Mouse (Mus musculus) E14TG2a.4 (cell line): ENCODE measurements around the gene Fam240a.
A peak's percentile ranks its signal among the peaks of the same experiment; 100 is the strongest.

Experiments
- H3K27me3 ChIP-seq: 2 replicates; pipeline ENCODE4 v1.6.1; 2014; ENCODE audit warnings: low read length, control low read depth; ENCODE audit not compliant: insufficient read depth
- H3K36me3 ChIP-seq: 2 replicates; pipeline ENCODE4 v1.6.1; 2014; ENCODE audit warnings: low read length, control low read depth; ENCODE audit not compliant: insufficient read depth
- H3K4me1 ChIP-seq: replicated peaks from 2 replicates; pipeline ENCODE4 v1.6.1; 2014; ENCODE audit warnings: low read depth, low read length, control low read depth
- H3K4me3 ChIP-seq: replicated peaks from 2 replicates; pipeline ENCODE4 v1.5.1; 2014; ENCODE audit warnings: mild to moderate bottlenecking, low read length
- H3K9me3 ChIP-seq: 2 replicates; pipeline ENCODE4 v1.6.1; 2014; ENCODE audit warnings: low read length, control low read depth
- CTCF ChIP-seq: conservative IDR thresholded peaks from 2 replicates; pipeline ENCODE4 v1.5.1; 2014; ENCODE audit warnings: low read length
- NANOG ChIP-seq: IDR thresholded peaks from 2 replicates; pipeline ENCODE4 v1.6.1; 2014; ENCODE audit warnings: borderline replicate concordance, low read length, mixed read lengths
- POU5F1 ChIP-seq: IDR thresholded peaks from 2 replicates; pipeline ENCODE4 v1.6.1; 2014; ENCODE audit warnings: low read length, borderline replicate concordance

Fam240a gene

DNA sequence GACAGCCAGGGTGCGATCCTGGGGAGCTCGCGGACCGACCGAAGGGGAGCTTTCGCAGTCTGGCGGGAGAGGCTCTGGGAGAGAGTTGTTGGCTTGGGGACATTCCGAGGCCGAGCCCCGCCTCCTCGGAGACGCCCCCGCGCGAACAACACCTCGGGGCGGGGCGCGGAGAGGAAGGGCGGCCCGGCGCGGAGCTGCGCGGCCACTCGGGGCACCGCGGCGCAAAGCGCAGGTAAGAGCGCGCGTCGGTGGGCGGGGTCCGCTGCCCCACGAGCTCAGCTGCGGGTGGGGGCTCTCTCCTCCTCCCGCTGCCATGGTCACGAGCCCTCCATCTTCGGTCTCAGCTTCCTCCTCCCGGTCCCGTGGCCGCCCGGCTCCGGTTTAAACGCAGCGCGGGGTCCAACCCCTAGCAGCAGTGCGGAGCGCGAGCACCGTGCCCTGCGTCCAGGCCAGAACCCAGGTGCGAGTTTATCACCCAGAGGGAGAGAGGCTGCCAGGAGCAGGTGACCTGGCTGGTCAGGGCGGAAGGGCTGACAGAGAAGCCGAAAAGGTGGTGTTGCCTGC lies 36.6 kb downstream of the Fam240a start, which contains the start of gene Tmie:
Gene Tmie (minus strand): TSS at position 116 of the 564 bp plus-strand sequence.
- Histone ChIP-seq H3K4me3 (peak within 1 kb of the TSS; percentile 86), H3K9me3 (no peaks in the 10 kb centered on the region), H3K27me3 (peaks cover 45% of the 10 kb centered on the region), H3K4me1 (peaks cover 46% of the 10 kb centered on the region), H3K36me3 (peaks cover 18% of the 10 kb centered on the region)
- TF ChIP-seq CTCF: no peak

DNA sequence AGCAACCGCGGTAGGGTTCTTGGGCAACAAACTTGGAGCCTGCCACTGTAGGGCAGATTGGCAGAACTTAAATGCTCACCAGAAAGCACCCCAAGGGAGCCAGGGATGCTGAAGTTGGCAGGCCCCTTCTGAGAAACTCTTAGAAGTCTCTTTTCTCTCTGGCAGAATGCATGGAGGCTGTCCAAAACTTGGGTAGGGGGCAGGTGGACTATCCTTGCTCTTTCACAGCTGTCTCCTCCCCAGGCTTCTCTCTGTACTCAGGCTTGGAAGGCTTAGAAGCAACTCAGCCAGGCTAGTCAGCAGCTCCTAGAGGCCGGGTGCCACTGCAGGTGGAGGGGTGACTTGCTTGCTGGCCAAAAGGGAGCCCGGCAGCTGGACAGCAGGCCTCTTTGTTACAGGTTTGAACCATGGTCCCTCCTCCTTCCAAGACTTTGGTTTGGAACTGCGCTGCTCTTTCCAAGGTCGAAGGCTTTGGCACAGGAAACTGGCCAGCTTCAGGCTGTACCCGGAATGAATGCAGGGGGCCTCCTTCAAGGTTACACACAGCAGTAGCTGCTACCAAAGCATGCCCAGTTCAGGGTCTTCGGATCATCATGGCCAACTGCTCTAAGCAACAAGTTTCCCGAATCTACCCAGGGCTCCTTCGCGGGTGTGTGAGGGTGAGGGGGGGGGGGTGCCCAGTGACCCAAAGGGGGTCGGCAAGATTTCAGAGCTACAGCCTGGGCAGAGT lies 37.3 kb downstream of the Fam240a start, which contains the start of gene Als2cl:
Gene Als2cl (plus strand): TSS at position 680 of the 730 bp plus-strand sequence.
- TF ChIP-seq POU5F1: no peak
- TF ChIP-seq CTCF: no peak
- no peak for TF ChIP-seq NANOG
- H3K9me3 ChIP-seq: no peaks in the 10 kb centered on the region

DNA sequence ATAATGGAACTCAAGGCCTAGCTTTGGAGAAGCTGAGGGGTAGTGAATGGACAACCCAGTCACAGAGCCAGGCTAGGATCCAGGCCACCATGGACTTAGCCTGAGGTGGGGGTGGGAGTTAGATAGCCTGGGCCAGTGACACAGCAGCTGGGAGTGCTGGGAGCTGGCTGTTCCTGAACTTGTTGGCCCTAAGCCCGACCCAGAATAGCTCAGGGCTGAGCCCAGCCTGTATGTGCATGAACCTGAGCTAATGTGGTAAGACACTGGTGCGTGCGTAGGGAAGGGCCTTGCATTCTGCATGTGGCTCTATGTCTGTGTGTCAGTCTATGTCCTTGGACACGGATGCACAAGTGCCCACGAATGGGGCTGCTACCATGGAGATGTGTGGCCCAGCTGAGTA lies 38.8 kb downstream of the Fam240a start:
- Histone ChIP-seq H3K36me3 (no peaks in the 10 kb centered on the region), H3K4me3 (no peak overlapping the region), H3K9me3 (no peaks in the 10 kb centered on the region), H3K27me3 (peaks cover 63% of the 10 kb centered on the region), H3K4me1 (peaks cover 58% of the 10 kb centered on the region)
- TF ChIP-seq CTCF: no peak
- TF ChIP-seq NANOG: no peak
- no peak for TF ChIP-seq POU5F1

More for the DNA sequence above, 37.3 kb downstream of the Fam240a start, which contains the start of gene Als2cl:
- H3K4me3 ChIP-seq: peak within 1 kb of the TSS; percentile 86
- H3K36me3 ChIP-seq: peaks cover 11% of the 10 kb centered on the region; the same call in 1 of the 2 replicates
- peaks cover 51% of the 10 kb centered on the region for H3K4me1 ChIP-seq
- H3K27me3 ChIP-seq: peaks cover 48% of the 10 kb centered on the region

DNA sequence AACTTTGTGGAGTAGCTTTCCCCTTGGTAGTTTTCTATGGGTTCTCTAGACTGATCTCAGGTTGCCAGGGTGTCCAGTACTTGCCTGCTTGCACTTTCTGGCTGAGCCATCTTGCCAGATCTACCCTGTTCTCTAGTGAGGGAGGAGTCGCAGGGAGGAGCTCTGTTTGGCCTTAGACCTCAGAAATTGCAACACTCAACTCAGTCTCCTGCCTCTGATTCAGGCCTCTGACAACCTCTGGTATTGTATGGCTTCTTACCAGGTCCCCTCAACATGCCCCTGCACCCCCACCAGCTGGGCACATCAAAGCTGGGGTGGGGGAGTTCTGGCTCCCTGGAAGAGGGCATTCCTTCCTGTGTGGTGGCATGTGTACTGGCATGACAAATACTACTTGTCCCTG lies 39.3 kb downstream of the Fam240a start:
- TF ChIP-seq CTCF (no peak), POU5F1 (no peak), NANOG (no peak)
- no peak overlapping the region for H3K4me3 ChIP-seq
- H3K27me3 ChIP-seq: peaks cover 68% of the 10 kb centered on the region
- no peaks in the 10 kb centered on the region for H3K36me3 ChIP-seq
- H3K9me3 ChIP-seq: no peaks in the 10 kb centered on the region
- peaks cover 55% of the 10 kb centered on the region for H3K4me1 ChIP-seq

DNA sequence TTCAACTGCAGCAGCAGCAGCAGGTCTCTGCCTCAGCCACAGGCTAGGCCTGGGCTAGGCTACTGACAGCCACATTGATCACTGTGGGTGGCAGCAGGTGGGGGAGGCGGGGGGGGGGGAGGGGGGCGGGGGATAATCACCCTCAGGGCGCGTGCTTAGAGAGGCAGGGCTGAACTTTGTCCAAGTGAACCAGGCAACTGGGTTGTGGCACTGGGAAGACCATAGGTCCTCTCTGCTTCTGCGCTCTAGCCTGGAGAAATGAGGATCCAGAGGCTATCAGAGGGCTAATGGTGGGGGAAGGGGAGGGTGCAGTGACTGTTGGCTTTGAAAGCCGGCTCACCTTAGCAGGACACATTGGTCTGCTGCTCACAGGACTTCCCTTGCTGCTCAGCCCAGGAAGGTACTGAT lies 41.4 kb downstream of the Fam240a start:
- Histone ChIP-seq H3K27me3 (peaks cover 59% of the 10 kb centered on the region), H3K36me3 (no peaks in the 10 kb centered on the region), H3K4me1 (peaks cover 35% of the 10 kb centered on the region), H3K4me3 (no peak overlapping the region), H3K9me3 (no peaks in the 10 kb centered on the region)
- no peak for TF ChIP-seq CTCF
- TF ChIP-seq POU5F1: no peak
- no peak for TF ChIP-seq NANOG

DNA sequence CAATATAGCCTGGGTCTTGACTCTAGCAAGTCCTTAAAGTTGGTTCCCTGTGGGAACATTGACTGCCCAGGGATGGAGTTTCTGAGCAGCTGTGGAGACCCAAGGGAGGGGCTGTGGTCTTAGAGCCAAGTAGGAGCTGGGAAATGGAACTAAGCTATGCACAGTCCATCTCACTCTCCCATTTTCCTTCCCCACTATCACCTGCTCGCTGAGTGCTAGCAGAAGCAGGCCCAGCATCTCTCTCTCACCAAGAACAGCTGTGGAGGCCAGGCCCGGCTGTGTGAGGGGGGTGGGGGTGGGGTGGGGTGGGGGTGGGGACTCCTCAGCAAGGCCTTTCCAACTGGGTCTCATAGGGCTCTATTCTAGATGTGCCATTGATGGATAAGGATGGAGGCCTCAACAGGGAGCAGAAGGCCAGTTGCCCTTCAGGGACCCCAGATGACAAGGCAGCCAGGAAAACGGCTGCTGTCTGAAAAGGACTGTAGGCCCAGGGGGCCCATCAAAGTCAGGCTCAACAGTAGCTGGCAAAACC lies 41.9 kb downstream of the Fam240a start:
- Histone ChIP-seq H3K9me3 (no peaks in the 10 kb centered on the region), H3K27me3 (peaks cover 55% of the 10 kb centered on the region), H3K4me1 (peaks cover 33% of the 10 kb centered on the region), H3K4me3 (no peak overlapping the region), H3K36me3 (no peaks in the 10 kb centered on the region)
- TF ChIP-seq CTCF: no peak
- no peak for TF ChIP-seq POU5F1
- TF ChIP-seq NANOG: no peak

DNA sequence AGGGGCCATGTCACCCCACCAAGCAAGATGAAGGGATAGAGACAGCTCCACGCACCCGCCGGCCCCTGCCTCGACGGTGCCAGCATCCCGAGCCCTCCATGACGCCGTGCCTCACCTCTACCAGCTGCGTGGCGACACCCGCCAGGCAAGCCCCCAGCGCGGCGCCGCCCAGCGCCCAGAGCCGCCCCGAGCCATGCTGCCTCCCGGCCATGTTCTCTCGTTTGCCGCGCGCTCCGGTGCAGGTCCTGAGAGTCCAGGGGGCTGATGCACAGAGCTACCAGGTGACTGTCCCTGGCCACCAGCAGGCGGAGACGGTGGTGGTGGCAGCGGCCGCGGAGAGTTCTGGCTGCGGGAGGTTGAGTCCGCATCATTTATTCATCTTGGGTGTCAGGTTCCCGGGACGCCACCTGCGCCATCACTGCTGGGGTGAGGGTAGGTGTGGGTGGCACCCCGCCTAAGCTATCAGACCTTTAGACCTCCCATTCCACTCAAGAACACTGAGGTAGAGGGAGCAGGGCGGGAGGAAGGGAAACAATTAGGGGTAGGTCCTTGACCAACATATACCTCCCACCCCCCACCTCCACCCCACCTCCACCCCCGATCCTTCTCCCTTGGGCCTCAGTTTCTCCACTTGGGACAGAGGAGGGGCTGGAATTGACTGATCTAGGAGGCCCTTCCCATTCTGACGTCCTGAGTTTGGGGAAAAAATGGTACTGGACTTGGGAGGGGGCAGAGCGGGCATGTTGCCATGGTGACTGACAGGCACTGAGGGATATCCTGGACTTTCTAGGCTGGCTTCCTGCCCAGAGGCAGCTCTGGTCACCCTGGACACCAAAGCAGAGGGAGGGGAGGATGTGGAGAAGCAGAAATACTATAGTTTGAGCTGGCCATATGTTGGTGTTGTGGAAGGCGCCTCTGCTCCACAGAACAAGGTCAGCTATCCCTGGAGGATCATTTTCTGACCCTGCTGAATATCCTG lies 42.7 kb downstream of the Fam240a start:
- TF ChIP-seq CTCF (no peak), POU5F1 (no peak), NANOG (no peak)
- Histone ChIP-seq H3K4me1 (peaks cover 26% of the 10 kb centered on the region), H3K36me3 (no peaks in the 10 kb centered on the region), H3K9me3 (no peaks in the 10 kb centered on the region), H3K4me3 (peak overlapping the region; percentile 77), H3K27me3 (peaks cover 48% of the 10 kb centered on the region)

DNA sequence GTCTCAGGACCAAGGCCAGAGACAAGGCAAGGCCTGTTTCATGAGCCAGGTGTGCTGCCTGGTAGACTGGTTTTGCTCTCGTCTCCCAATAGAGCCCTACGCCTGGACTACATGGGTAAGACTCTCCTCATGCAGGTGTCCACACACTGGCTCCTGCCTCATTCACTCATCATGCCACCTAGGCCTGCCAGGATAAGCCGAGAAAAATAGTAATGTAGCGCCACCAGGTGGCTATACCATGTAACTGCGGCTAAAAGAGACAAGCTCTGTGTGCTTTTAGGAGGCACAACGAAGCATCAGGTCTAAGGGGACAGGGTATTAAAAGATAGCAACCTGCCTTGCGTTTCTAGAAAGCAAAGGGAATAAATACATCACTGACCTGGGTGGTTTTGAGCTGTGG lies 45.6 kb downstream of the Fam240a start:
- peaks cover 26% of the 10 kb centered on the region for H3K27me3 ChIP-seq
- peak; percentile 96 for TF ChIP-seq CTCF
- no peak for TF ChIP-seq NANOG
- H3K4me3 ChIP-seq: no peak overlapping the region
- H3K36me3 ChIP-seq: no peaks in the 10 kb centered on the region
- H3K4me1 ChIP-seq: peaks cover 25% of the 10 kb centered on the region
- no peaks in the 10 kb centered on the region for H3K9me3 ChIP-seq
